Mouse (Mus musculus): ENCODE measurements at regions not wholly inside any gene's neighbourhood (a gene's known extent, or its start where the extent isn't known, plus 50 kb on each side); places are given as distances from the start of the nearest gene placed in this dataset.

- no peaks in the 10 kb centered on the region for H3K27me3 ChIP-seq (ENCODE audit: poor library complexity, severe bottlenecking)
- no peak overlapping the region for H3K4me3 ChIP-seq
- H3K9me3 ChIP-seq: no peaks in the 10 kb centered on the region
- H3K27ac ChIP-seq: no peak overlapping the region
- no peaks in the 10 kb centered on the region for H3K36me3 ChIP-seq (replicated peaks)
- DNase-seq (ENCODE audit: extremely low spot score, low spot score): no peak
- 91% methylated on average over 3 of the region's 3 CpGs for WGBS
- H3K4me1 ChIP-seq: no peaks in the 10 kb centered on the region
These were observed 101.8 kb upstream of the Rai14 start for GRCm38 (mm10) chr15:10816213-10816621.

GRCm38 (mm10) chr15:10818216-10818615 is 103.8 kb upstream of the Rai14 start:
- no peak overlapping the region for H3K4me3 ChIP-seq
- no peaks in the 10 kb centered on the region for H3K4me1 ChIP-seq
- no peak for DNase-seq (ENCODE audit: extremely low spot score, low spot score)
- no peaks in the 10 kb centered on the region for H3K9me3 ChIP-seq
- no peaks in the 10 kb centered on the region for H3K27me3 ChIP-seq (ENCODE audit: poor library complexity, severe bottlenecking)
- H3K36me3 ChIP-seq (replicated peaks): no peaks in the 10 kb centered on the region
- no peak overlapping the region for H3K27ac ChIP-seq
- WGBS: 82% methylated on average over 6 of the region's 6 CpGs

GRCm38 (mm10) chr15:10818706-10819105 is 104.3 kb upstream of the Rai14 start:
- Histone ChIP-seq H3K4me3 (no peak overlapping the region), H3K4me1 (0 out of 2 replicates have a peak, but pooled peaks cover 2% of the 10 kb centered on the region), H3K9me3 (no peaks in the 10 kb centered on the region), H3K27ac (no peak overlapping the region), H3K36me3 (replicated peaks) (no peaks in the 10 kb centered on the region), H3K27me3 (ENCODE audit: poor library complexity, severe bottlenecking) (no peaks in the 10 kb centered on the region)
- 92% methylated on average over 1 of the region's 1 CpGs for WGBS
- DNase-seq (ENCODE audit: extremely low spot score, low spot score): no peak

DNA sequence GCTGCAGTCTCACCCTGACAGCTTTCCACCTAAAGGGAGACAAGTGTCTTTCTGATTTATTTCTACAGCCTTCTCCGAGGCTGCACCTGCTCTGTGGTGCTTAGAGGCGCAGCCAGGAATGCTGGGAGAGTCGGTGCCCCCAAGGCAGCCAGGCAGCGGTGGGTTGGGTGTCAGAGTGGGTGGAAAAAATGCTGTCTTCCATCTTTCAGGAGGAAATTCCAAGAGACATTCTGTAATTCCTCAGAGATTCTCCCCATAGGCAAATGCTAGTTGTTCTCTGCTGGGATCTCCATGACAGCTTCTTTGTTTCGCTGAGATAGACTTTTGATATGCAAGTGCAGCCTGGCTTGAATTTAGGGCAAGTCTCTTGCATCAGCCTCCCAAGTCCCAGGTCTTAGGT is 109.5 kb upstream of the Rai14 start:
- 0 out of 2 replicates have a peak, but pooled peaks cover 5% of the 10 kb centered on the region for H3K4me1 ChIP-seq
- DNase-seq (ENCODE audit: extremely low spot score, low spot score): no peak
- no peaks in the 10 kb centered on the region for H3K36me3 ChIP-seq (replicated peaks)
- no peak overlapping the region for H3K4me3 ChIP-seq
- no peak overlapping the region for H3K27ac ChIP-seq
- WGBS: 82% methylated on average over 5 of the region's 5 CpGs
- no peaks in the 10 kb centered on the region for H3K27me3 ChIP-seq (ENCODE audit: poor library complexity, severe bottlenecking)
- H3K9me3 ChIP-seq: no peaks in the 10 kb centered on the region

- Histone ChIP-seq H3K4me3 (no peak overlapping the region), H3K36me3 (replicated peaks) (no peaks in the 10 kb centered on the region), H3K27ac (no peak overlapping the region), H3K9me3 (no peaks in the 10 kb centered on the region), H3K27me3 (ENCODE audit: poor library complexity, severe bottlenecking) (no peaks in the 10 kb centered on the region), H3K4me1 (no peaks in the 10 kb centered on the region)
- no peak for DNase-seq (ENCODE audit: extremely low spot score, low spot score)
- WGBS: 85% methylated on average over 5 of the region's 5 CpGs
These were observed 115.2 kb upstream of the Rai14 start for GRCm38 (mm10) chr15:10829588-10829987.

GRCm38 (mm10) chr15:10830478-10830877 is 116.1 kb upstream of the Rai14 start:
- H3K27ac ChIP-seq: no peak overlapping the region
- H3K4me1 ChIP-seq: no peaks in the 10 kb centered on the region
- 89% methylated on average over 5 of the region's 5 CpGs for WGBS
- H3K4me3 ChIP-seq: no peak overlapping the region
- no peaks in the 10 kb centered on the region for H3K36me3 ChIP-seq (replicated peaks)
- no peaks in the 10 kb centered on the region for H3K9me3 ChIP-seq
- no peak for DNase-seq (ENCODE audit: extremely low spot score, low spot score)
- no peaks in the 10 kb centered on the region for H3K27me3 ChIP-seq (ENCODE audit: poor library complexity, severe bottlenecking)

DNA sequence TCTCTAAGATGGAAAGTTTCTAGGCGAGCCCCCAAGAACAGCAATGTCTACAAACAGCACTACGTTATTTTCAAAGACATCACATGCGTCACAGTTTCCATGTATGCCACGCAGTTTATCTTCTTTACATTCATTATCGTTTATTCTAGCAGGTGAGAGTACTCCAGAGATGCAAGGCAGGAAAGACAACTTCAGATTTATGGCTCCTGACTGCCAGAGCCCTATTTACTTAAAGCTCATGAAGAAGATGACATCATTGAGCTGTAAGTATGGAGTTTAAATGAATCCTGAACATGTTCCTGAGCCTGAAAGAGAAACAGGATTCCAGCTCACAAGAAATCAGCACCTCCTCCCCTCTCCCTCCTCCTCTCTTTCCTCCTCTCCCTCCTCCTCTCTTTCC is 116.7 kb upstream of the Rai14 start:
- no peak for DNase-seq (ENCODE audit: extremely low spot score, low spot score)
- Histone ChIP-seq H3K4me3 (no peak overlapping the region), H3K9me3 (no peaks in the 10 kb centered on the region), H3K27ac (no peak overlapping the region), H3K36me3 (replicated peaks) (no peaks in the 10 kb centered on the region), H3K4me1 (no peaks in the 10 kb centered on the region), H3K27me3 (ENCODE audit: poor library complexity, severe bottlenecking) (no peaks in the 10 kb centered on the region)
- 93% methylated on average over 5 of the region's 5 CpGs for WGBS

- H3K4me1 ChIP-seq: no peaks in the 10 kb centered on the region
- no peak overlapping the region for H3K27ac ChIP-seq
- no peaks in the 10 kb centered on the region for H3K36me3 ChIP-seq (replicated peaks)
- H3K4me3 ChIP-seq: no peak overlapping the region
- no peaks in the 10 kb centered on the region for H3K9me3 ChIP-seq
- WGBS: 80% methylated on average over 1 of the region's 1 CpGs
- DNase-seq (ENCODE audit: extremely low spot score, low spot score): no peak
- no peaks in the 10 kb centered on the region for H3K27me3 ChIP-seq (ENCODE audit: poor library complexity, severe bottlenecking)
These were observed 117.9 kb upstream of the Rai14 start for GRCm38 (mm10) chr15:10832331-10832730.

DNA sequence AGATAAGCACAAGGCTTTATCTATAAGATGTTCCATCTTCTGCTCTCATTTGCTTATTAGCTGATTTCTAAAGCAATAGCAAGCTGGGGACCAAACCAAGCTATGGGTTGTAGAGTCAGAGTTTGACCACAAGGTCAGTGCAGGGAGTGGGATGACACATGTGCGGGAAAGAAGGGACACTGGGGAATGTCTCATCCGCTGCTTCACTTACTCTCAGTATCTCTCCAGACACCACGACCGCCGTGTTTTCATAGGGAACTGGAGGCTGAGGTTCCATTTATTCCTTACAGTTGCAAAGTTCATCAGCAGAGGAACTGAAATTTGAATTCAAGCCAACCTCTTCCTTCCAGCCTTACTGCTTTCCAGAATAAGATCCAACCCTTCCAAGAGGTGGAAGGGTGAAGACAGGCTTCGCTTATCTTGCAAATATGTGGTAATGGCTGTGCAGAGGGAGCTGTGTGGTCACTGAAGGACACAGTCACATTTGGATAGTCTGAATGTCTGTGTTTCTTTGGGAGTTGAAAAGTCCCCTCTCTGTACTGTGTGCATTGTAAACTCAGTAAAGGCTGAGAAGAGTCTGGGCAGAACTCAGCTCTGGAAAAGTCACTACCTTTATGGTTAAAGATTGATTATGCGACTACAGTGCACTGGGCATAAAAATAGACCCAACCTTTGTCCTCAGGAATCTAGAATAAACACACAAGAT is 118.1 kb upstream of the C1qtnf3 start:
- Histone ChIP-seq H3K27me3 (ENCODE audit: poor library complexity, severe bottlenecking) (no peaks in the 10 kb centered on the region), H3K27ac (no peak overlapping the region), H3K36me3 (replicated peaks) (no peaks in the 10 kb centered on the region), H3K4me3 (no peak overlapping the region), H3K4me1 (no peaks in the 10 kb centered on the region), H3K9me3 (no peaks in the 10 kb centered on the region)
- DNase-seq (ENCODE audit: extremely low spot score, low spot score): no peak
- 93% methylated on average over 7 of the region's 7 CpGs for WGBS

DNA sequence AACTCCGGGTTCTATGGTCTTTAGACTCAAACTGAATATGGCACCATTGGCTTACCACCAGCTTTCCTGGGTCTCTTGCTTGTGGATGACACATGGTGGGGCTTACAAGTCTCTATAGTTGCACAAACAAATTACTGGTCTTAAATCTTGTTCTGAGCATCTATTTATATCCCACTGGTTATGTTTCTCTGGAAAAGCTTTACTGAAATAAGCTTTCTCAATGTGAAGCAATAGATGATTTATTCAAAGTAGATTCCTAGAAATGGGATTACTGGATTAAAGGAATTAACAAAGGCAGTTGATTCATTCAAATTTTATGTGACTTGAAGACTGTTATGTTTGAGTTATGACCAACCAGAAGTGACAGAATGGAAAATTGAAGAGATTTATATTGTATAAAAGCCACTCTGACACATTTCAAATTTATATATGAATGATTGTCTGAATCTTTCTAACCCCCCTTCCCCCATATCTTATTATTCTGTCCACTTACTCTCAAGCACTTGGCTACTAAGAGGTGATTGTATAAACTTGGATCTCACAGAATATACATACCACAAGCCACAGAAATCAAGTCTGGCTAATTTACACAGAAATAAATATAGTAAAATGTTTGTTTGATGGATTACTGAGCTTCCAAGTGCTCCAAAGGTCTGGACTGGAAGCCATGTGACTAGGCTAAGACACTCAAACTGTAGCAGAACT is 113.4 kb upstream of the C1qtnf3 start:
- no peaks in the 10 kb centered on the region for H3K9me3 ChIP-seq
- H3K27me3 ChIP-seq (ENCODE audit: poor library complexity, severe bottlenecking): no peaks in the 10 kb centered on the region
- 91% methylated on average over 1 of the region's 1 CpGs for WGBS
- no peak overlapping the region for H3K4me3 ChIP-seq
- no peaks in the 10 kb centered on the region for H3K4me1 ChIP-seq
- DNase-seq (ENCODE audit: extremely low spot score, low spot score): no peak
- H3K27ac ChIP-seq: no peak overlapping the region
- H3K36me3 ChIP-seq (replicated peaks): no peaks in the 10 kb centered on the region

- H3K4me3 ChIP-seq: no peak overlapping the region
- DNase-seq (ENCODE audit: extremely low spot score, low spot score): no peak
- no peaks in the 10 kb centered on the region for H3K9me3 ChIP-seq
- H3K27ac ChIP-seq: no peak overlapping the region
- H3K4me1 ChIP-seq: no peaks in the 10 kb centered on the region
- 84% methylated on average over 4 of the region's 4 CpGs for WGBS
- H3K36me3 ChIP-seq (replicated peaks): no peaks in the 10 kb centered on the region
- H3K27me3 ChIP-seq (ENCODE audit: poor library complexity, severe bottlenecking): no peaks in the 10 kb centered on the region
These were observed 111.5 kb upstream of the C1qtnf3 start for GRCm38 (mm10) chr15:10840621-10841034.

- Histone ChIP-seq H3K4me3 (no peak overlapping the region), H3K9me3 (no peaks in the 10 kb centered on the region), H3K27me3 (ENCODE audit: poor library complexity, severe bottlenecking) (no peaks in the 10 kb centered on the region), H3K27ac (no peak overlapping the region), H3K4me1 (no peaks in the 10 kb centered on the region), H3K36me3 (replicated peaks) (no peaks in the 10 kb centered on the region)
- 60% methylated on average over 3 of the region's 3 CpGs for WGBS
- DNase-seq (ENCODE audit: extremely low spot score, low spot score): no peak
These were observed 109.0 kb upstream of the C1qtnf3 start for GRCm38 (mm10) chr15:10843060-10843695.

GRCm38 (mm10) chr15:10846722-10847121 is 105.4 kb upstream of the C1qtnf3 start:
- H3K27me3 ChIP-seq (ENCODE audit: poor library complexity, severe bottlenecking): no peaks in the 10 kb centered on the region
- no peak for DNase-seq (ENCODE audit: extremely low spot score, low spot score)
- no peak overlapping the region for H3K27ac ChIP-seq
- no peaks in the 10 kb centered on the region for H3K4me1 ChIP-seq
- 93% methylated on average over 4 of the region's 4 CpGs for WGBS
- H3K9me3 ChIP-seq: no peaks in the 10 kb centered on the region
- no peaks in the 10 kb centered on the region for H3K36me3 ChIP-seq (replicated peaks)
- no peak overlapping the region for H3K4me3 ChIP-seq

Measured in forebrain, embryonic 10.5 days (tissue).